Mouse (Mus musculus) thymus, postnatal 0 days (tissue): ENCODE data around the gene Chrna10. TPM values are rescaled to one million over a fixed set of nuclear protein-coding genes. Genes with fewer than 3 reads are reported as not detected.

Source experiments
- DNase-seq: peaks from one replicate; pipeline ENCODE4 v3.0.0-alpha.2; 2015; ENCODE audit warnings: low spot score
- polyA plus RNA-seq: library from polyadenylated mRNA; unstranded; fragments of >200 nt; fragmentation: Nextera tagmentation; extraction: Ambion mirVana; gene quantifications from 2 replicates; pipeline ENCODE4 v1.2.1, GENCODE M21; 2015

Chrna10 gene
- polyA plus RNA-seq, 1 experiment from 2014 or later, result 0.13 TPM

GRCm38 (mm10) chr7:102082816-102083215, 33.8 kb downstream of the Chrna10 start, which contains the start of gene Trpc2:
Gene Trpc2, plus strand, starts transcription at chr7:102083116.
- no peak for DNase-seq

GRCm38 (mm10) chr7:102081784-102082183, 34.8 kb downstream of the Chrna10 start:
- no peak for DNase-seq

GRCm38 (mm10) chr7:102080311-102080710, 36.3 kb downstream of the Chrna10 start:
- DNase-seq, result no peak

GRCm38 (mm10) chr7:102078517-102078916, 38.1 kb downstream of the Chrna10 start:
- peak; percentile 45 for DNase-seq

- DNase-seq, result peak; percentile 70
Measured at GRCm38 (mm10) chr7:102076714-102077296, 39.8 kb downstream of the Chrna10 start.

- DNase-seq, result no peak
Measured at GRCm38 (mm10) chr7:102066363-102066762, 50.3 kb downstream of the Chrna10 start.

- peak; percentile 93 for DNase-seq
Measured at GRCm38 (mm10) chr7:102065046-102065891, 51.4 kb downstream of the Chrna10 start, which contains the start of the genes Rnf121, Xndc1 and Xntrpc. Gene Rnf121, minus strand, starts transcription at chr7:102065469. Gene Xndc1, plus strand, starts transcription at chr7:102065511. Gene Xntrpc, plus strand, starts transcription at chr7:102065713.

GRCm38 (mm10) chr7:102064655-102065045, 52.0 kb downstream of the Chrna10 start:
- DNase-seq, result no peak

GRCm38 (mm10) chr7:102063891-102064290, 52.7 kb downstream of the Chrna10 start:
- no peak for DNase-seq

GRCm38 (mm10) chr7:102062203-102062602, 54.4 kb downstream of the Chrna10 start:
- no peak for DNase-seq

- DNase-seq, result no peak
Measured at GRCm38 (mm10) chr7:102061353-102061752, 55.3 kb downstream of the Chrna10 start.

Other genes starting within 250 kb of the Chrna10 start
- gene Folr1, start 246.0 kb downstream of the Chrna10 start, polyA plus RNA-seq, result 0.18 and 0.54 TPM in 2 replicates
- 147 and 148 TPM in 2 replicates for gene Lamtor1, start 210.9 kb downstream of the Chrna10 start, polyA plus RNA-seq
- 0.43 and 0.44 TPM in 2 replicates for gene Tomt, start 210.5 kb downstream of the Chrna10 start, polyA plus RNA-seq
- gene Lrrc51, start 182.9 kb downstream of the Chrna10 start, polyA plus RNA-seq, result 5.3 and 7.1 TPM in 2 replicates
- 44.3 and 49.3 TPM in 2 replicates for gene Numa1, start 182.7 kb downstream of the Chrna10 start, polyA plus RNA-seq
- 19.2 and 20.2 TPM in 2 replicates for gene Il18bp, start 98.1 kb downstream of the Chrna10 start, polyA plus RNA-seq
- 18.6 and 19.2 TPM in 2 replicates for gene Rnf121, start 51.4 kb downstream of the Chrna10 start, polyA plus RNA-seq
- gene Xndc1, start 51.3 kb downstream of the Chrna10 start, polyA plus RNA-seq, result 21.1 and 25.4 TPM in 2 replicates
- gene Xntrpc, start 51.1 kb downstream of the Chrna10 start, polyA plus RNA-seq, result 0.74 and 0.96 TPM in 2 replicates
- not detected in 2 replicates for gene Trpc2, start 33.7 kb downstream of the Chrna10 start, polyA plus RNA-seq
- gene Art1, start 15.1 kb downstream of the Chrna10 start, polyA plus RNA-seq, result 23.4 and 24.1 TPM in 2 replicates
- 15.8 and 24.3 TPM in 2 replicates for gene Art5, start 7.3 kb downstream of the Chrna10 start, polyA plus RNA-seq
- gene Nup98, start 93.3 kb upstream of the Chrna10 start, polyA plus RNA-seq, result 21.1 and 24.3 TPM in 2 replicates
- 54.3 and 59.6 TPM in 2 replicates for gene Pgap2, start 93.4 kb upstream of the Chrna10 start, polyA plus RNA-seq
- 184 and 188 TPM in 2 replicates for gene Rhog, start 139.2 kb upstream of the Chrna10 start, polyA plus RNA-seq
- 37.5 and 42.1 TPM in 2 replicates for gene Stim1, start 151.0 kb upstream of the Chrna10 start, polyA plus RNA-seq